Mouse (Mus musculus) small intestine, adult 2 months (tissue): Measurements from ENCODE around the gene Smpd3. TPM values are rescaled to one million over a fixed set of nuclear protein-coding genes. Genes with fewer than 3 reads are reported as not detected.

Experiments
- H3K27ac ChIP-seq: fragments of 200-500 bp; 2 replicates; pipeline ENCODE4 v1.5.1; 2012; ENCODE audit warnings: low read depth, low read length, control low read depth, inconsistent platforms; ENCODE audit not compliant: insufficient read depth
- H3K27me3 ChIP-seq: fragments of 200-500 bp; 2 replicates; pipeline ENCODE4 v1.6.1; 2012; ENCODE audit warnings: mild to moderate bottlenecking, moderate library complexity, low read length, inconsistent platforms; ENCODE audit not compliant: control insufficient read depth, insufficient read depth
- H3K36me3 ChIP-seq: fragments of 200-500 bp; 2 replicates; pipeline ENCODE4 v1.6.1; 2012; ENCODE audit warnings: mild to moderate bottlenecking, low read length, control low read depth, inconsistent platforms; ENCODE audit not compliant: control insufficient read depth, insufficient read depth
- H3K4me1 ChIP-seq: fragments of 200-500 bp; 2 replicates; pipeline ENCODE4 v1.6.1; 2012; ENCODE audit warnings: low read length, inconsistent platforms, mixed read lengths; ENCODE audit not compliant: control insufficient read depth, insufficient read depth, insufficient read length
- H3K4me3 ChIP-seq: fragments of 200-500 bp; 2 replicates; pipeline ENCODE4 v1.5.1; 2012; ENCODE audit warnings: low read depth, mild to moderate bottlenecking, control low read depth, inconsistent platforms, low read length, moderate library complexity
- CTCF ChIP-seq: fragments of 200-500 bp; IDR thresholded peaks from 2 replicates; pipeline ENCODE4 v1.5.1; 2012; ENCODE audit warnings: low read depth, mild to moderate bottlenecking, control low read depth, inconsistent platforms, low read length, moderate library complexity, mixed read lengths; ENCODE audit not compliant: insufficient replicate concordance, insufficient read length; ENCODE audit errors: extremely low read depth
- POLR2A ChIP-seq: fragments of 200-500 bp; IDR thresholded peaks from 2 replicates; pipeline ENCODE4 v1.6.1; 2012; ENCODE audit warnings: low read depth, mild to moderate bottlenecking, control low read depth, inconsistent platforms, low read length, moderate library complexity
- WGBS: fragments of 180-500 bp; shearing (Covaris S2); methylation state at CpG from one replicate; pipeline ENCODE4 v1.1.7; 2018; 5-methylcytosine and 5-hydroxymethylcytosine counted together
- polyA plus RNA-seq: library from polyadenylated mRNA; depleted of rRNA; stranded (reverse); fragments of >200 nt; gene quantifications from 2 replicates; pipeline ENCODE4 v1.2.3, GENCODE M21; 2012; rRNA removed

Smpd3 gene
- polyA plus RNA-seq, 1 experiment = 73.6 TPM

GRCm38 (mm10) chr8:106231536-106231935 is 106.3 kb downstream of the Smpd3 start:
- TF ChIP-seq CTCF (no peak), POLR2A (no peak)
- Histone ChIP-seq H3K4me1 (no peaks in the 10 kb centered on the region), H3K27ac (no peak overlapping the region), H3K4me3 (no peak overlapping the region), H3K27me3 (no peaks in the 10 kb centered on the region), H3K36me3 (peaks cover 12% of the 10 kb centered on the region)
- 97% methylated on average over 7 of the region's 7 CpGs for WGBS

- Histone ChIP-seq H3K4me1 (no peaks in the 10 kb centered on the region), H3K27ac (no peak overlapping the region), H3K4me3 (no peak overlapping the region), H3K36me3 (peaks cover 14% of the 10 kb centered on the region), H3K27me3 (no peaks in the 10 kb centered on the region)
- 40% methylated on average over 9 of the region's 9 CpGs for WGBS
- TF ChIP-seq POLR2A = no peak
- TF ChIP-seq CTCF = peak; percentile 55; the same call in 1 of the 2 replicates
Observed at GRCm38 (mm10) chr8:106226589-106226988, 111.2 kb downstream of the Smpd3 start.

GRCm38 (mm10) chr8:106219620-106220019 is 118.2 kb downstream of the Smpd3 start:
- no peak overlapping the region for H3K27ac ChIP-seq
- TF ChIP-seq POLR2A (no peak), CTCF (no peak)
- no peak overlapping the region for H3K4me3 ChIP-seq
- WGBS = 87% methylated on average over 3 of the region's 3 CpGs
- H3K27me3 ChIP-seq = no peaks in the 10 kb centered on the region
- H3K36me3 ChIP-seq = peaks cover 16% of the 10 kb centered on the region
- no peaks in the 10 kb centered on the region for H3K4me1 ChIP-seq

GRCm38 (mm10) chr8:106213959-106214358 is 123.8 kb downstream of the Smpd3 start:
- Histone ChIP-seq H3K27me3 (no peaks in the 10 kb centered on the region), H3K27ac (no peak overlapping the region), H3K4me1 (peaks cover 3% of the 10 kb centered on the region; the same call in 1 of the 2 replicates), H3K36me3 (peaks cover 7% of the 10 kb centered on the region), H3K4me3 (no peak overlapping the region)
- 96% methylated on average over 3 of the region's 3 CpGs for WGBS
- TF ChIP-seq POLR2A (no peak), CTCF (no peak)

GRCm38 (mm10) chr8:106211421-106211820 is 126.4 kb downstream of the Smpd3 start:
- TF ChIP-seq CTCF = no peak
- Histone ChIP-seq H3K4me1 (peaks cover 3% of the 10 kb centered on the region; the same call in 1 of the 2 replicates), H3K27me3 (no peaks in the 10 kb centered on the region), H3K36me3 (peaks cover 11% of the 10 kb centered on the region), H3K27ac (peak overlapping the region; percentile 4; the same call in 1 of the 2 replicates), H3K4me3 (peak overlapping the region; percentile 91)
- WGBS = 2% methylated on average over 13 of the region's 13 CpGs

GRCm38 (mm10) chr8:106210821-106211345 is 126.9 kb downstream of the Smpd3 start, which contains the start of the genes Slc7a6os and Prmt7:
Gene Slc7a6os (minus strand): TSS chr8:106210935.
Gene Prmt7 (plus strand): TSS chr8:106210936.
- under 1% methylated on average over 52 of the region's 52 CpGs for WGBS
- peak within 1 kb of the TSS; percentile 91 for H3K4me3 ChIP-seq
- TF ChIP-seq POLR2A (peak; percentile 91), CTCF (no peak)
- H3K4me1 ChIP-seq = peaks cover 3% of the 10 kb centered on the region; the same call in 1 of the 2 replicates
- no peaks in the 10 kb centered on the region for H3K27me3 ChIP-seq
- H3K36me3 ChIP-seq = peaks cover 11% of the 10 kb centered on the region
- peak within 1 kb of the TSS; percentile 70 for H3K27ac ChIP-seq

- no peak for TF ChIP-seq POLR2A
- TF ChIP-seq CTCF = no peak
- peak overlapping the region; percentile 70 for H3K27ac ChIP-seq
- H3K27me3 ChIP-seq = no peaks in the 10 kb centered on the region
- peak overlapping the region; percentile 91 for H3K4me3 ChIP-seq
- peaks cover 3% of the 10 kb centered on the region; the same call in 1 of the 2 replicates for H3K4me1 ChIP-seq
- peaks cover 16% of the 10 kb centered on the region for H3K36me3 ChIP-seq
- WGBS = under 1% methylated on average over 35 of the region's 35 CpGs
Observed at GRCm38 (mm10) chr8:106210035-106210731, 127.6 kb downstream of the Smpd3 start.

Other genes starting within 250 kb of the Smpd3 start
- 27.5 and 30.9 TPM in 2 replicates for gene Esrp2, start 201.0 kb downstream of the Smpd3 start, polyA plus RNA-seq
- 2.6 and 2.8 TPM in 2 replicates for gene Pla2g15, start 187.6 kb downstream of the Smpd3 start, polyA plus RNA-seq
- gene Slc7a6, start 169.1 kb downstream of the Smpd3 start, polyA plus RNA-seq = 5.3 and 6.2 TPM in 2 replicates
- 16.1 and 17.6 TPM in 2 replicates for gene Slc7a6os, start 127.1 kb downstream of the Smpd3 start, polyA plus RNA-seq
- 7.8 and 11.9 TPM in 2 replicates for gene Prmt7, start 127.1 kb downstream of the Smpd3 start, polyA plus RNA-seq
- gene Zfp90, start 77.3 kb upstream of the Smpd3 start, polyA plus RNA-seq = 0.60 and 0.70 TPM in 2 replicates
- gene 6030452D12Rik, start 162.5 kb upstream of the Smpd3 start, polyA plus RNA-seq = not detected in 2 replicates
- gene Cdh3, start 172.9 kb upstream of the Smpd3 start, polyA plus RNA-seq = 0.34 and 0.42 TPM in 2 replicates
- gene Gm10073, start 235.5 kb upstream of the Smpd3 start, polyA plus RNA-seq = 78.0 and 81.0 TPM in 2 replicates